Mouse (Mus musculus): ENCODE measurements around the gene Reep3.

Reep3 gene

GRCm38 (mm10) chr10:67053475-67053874, 43.3 kb downstream of the Reep3 start:
- DNase-seq (ENCODE audit: low read depth, low spot score), result no peak

GRCm38 (mm10) chr10:67052429-67052828, 44.3 kb downstream of the Reep3 start:
- DNase-seq (ENCODE audit: low read depth, low spot score), result peak; percentile 55

DNA sequence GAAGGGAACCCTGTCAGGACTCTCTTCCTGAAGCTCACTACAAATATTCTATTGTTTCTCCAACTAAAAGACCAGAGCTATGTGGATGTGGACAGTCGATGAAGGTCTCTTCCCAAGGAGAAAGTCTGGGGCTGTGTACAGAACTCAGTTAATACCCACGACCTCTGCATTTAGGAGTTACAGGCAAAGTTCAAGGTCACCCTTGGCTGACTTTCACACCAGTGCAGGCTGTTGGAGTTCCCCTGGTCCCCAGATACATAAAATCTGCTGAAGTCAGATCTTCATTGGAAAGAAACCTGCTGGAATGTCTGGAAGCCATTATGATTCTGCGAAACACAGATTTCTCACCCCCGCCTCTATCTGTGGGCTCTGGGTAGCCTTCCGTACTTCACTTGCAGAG, 45.3 kb downstream of the Reep3 start:
- no peak for DNase-seq (ENCODE audit: low read depth, low spot score)

DNA sequence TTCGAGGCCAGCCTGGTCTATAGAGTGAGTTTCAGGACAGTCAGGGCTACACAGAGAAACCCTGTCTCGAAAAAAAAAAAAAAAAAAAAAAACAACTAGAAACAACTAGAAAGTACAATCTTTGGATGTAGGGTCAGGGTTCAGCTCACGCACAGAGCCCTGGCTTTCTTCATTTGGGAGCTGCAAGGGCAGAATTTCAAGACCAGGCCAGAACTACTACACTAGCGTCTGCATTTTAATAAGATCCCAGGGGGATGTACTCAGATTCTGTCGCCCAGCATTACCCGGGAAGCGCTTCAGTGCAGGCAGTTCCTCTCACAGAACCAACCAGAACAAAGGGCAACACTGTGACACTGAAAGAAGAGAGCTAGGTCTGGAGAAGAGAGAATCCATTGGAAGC, 46.0 kb downstream of the Reep3 start:
- no peak for DNase-seq (ENCODE audit: low read depth, low spot score)

GRCm38 (mm10) chr10:67049621-67050020, 47.1 kb downstream of the Reep3 start:
- DNase-seq (ENCODE audit: low read depth, low spot score), result no peak

- DNase-seq (ENCODE audit: low read depth, low spot score), result peak; percentile 42
Observed at GRCm38 (mm10) chr10:67048871-67049615, 47.7 kb downstream of the Reep3 start.

DNA sequence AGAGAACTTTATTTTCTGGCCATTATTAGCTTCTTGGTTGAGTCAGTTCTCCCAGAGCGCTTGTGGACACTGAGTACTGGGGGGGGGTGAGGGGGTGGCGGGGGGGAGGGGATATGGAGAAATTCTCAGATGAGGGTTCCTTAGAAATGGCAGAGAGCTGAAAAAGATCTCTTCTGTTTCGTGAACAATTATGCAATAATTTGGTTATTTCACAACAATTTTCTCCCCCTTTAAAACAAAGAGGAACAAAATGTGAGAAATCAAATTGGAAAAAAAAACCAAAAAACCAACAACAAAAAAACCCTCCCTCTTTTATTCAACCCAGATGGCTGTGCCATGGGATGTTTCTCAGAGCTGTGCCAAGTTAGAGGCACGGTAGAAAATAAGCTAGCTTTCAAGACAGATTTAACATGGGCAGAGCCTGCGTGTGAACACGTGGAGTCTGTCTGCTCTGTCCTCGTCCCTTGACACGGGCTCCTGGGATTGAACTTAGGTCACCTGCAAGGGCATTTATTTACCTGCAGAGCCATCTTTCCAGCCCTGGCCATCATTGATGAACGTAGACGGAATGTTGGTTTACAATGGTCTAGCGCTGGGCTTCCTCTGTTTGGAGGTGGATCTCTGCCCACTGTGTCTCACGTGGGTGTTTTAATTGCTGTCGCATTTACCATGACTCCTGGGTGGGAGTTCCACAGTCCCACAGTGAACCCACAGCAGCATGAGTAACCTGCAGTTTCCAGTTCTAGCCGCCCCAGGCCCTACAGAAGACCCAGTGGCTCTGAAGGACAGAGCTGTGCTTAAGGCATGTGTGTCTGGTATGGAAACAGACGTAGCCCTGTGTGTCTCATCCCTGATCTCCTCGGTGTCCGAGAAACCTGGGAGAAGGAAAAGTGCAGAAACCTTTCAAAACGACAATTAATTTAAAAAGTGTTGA, 48.8 kb downstream of the Reep3 start:
- no peak for DNase-seq (ENCODE audit: low read depth, low spot score)

GRCm38 (mm10) chr10:67045192-67045899, 51.4 kb downstream of the Reep3 start:
- DNase-seq (ENCODE audit: low read depth, low spot score), result no peak

GRCm38 (mm10) chr10:67044346-67044745, 52.4 kb downstream of the Reep3 start:
- DNase-seq (ENCODE audit: low read depth, low spot score), result no peak

- no peak for DNase-seq (ENCODE audit: low read depth, low spot score)
Observed at GRCm38 (mm10) chr10:67043236-67043635, 53.5 kb downstream of the Reep3 start.

DNA sequence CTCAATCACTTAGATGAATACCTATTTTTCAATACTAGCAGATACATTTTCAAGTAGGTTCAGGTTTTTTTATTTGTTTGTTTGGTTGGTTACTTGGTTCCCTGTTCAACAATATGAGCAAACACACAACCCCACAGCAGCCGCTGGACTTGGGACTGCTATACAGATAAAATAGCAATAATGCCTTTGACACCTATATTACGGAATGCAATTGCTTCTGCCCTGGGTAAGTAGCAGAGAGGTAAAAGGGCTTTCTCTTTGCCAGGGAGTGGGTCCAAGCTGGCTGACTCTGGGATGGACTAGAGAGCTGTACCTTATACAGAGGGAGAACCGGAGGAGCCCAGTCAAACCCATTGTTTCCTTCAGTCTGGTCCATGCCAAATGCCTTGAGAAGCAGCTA, 56.3 kb downstream of the Reep3 start:
- DNase-seq (ENCODE audit: low read depth, low spot score), result no peak

DNA sequence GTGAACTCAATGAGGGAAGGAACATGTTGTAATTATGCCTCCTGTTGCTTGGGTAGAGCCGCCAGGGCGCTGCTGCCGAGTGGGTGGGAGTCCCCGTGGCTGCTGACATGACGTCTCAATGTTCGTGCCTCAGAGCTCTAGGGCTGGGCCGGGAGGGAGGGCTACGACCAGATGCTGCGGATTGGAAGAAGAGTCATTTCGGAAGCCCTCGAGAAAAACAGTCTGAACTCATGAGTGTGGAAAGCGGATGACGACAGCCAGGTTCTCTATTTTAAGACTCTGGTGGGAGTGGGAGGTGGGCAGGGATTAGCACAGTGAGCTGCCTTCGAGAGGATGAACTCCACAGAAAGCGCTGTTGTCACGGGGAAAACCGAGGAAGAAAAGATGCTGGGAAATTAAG, 57.7 kb downstream of the Reep3 start:
- no peak for DNase-seq (ENCODE audit: low read depth, low spot score)

DNA sequence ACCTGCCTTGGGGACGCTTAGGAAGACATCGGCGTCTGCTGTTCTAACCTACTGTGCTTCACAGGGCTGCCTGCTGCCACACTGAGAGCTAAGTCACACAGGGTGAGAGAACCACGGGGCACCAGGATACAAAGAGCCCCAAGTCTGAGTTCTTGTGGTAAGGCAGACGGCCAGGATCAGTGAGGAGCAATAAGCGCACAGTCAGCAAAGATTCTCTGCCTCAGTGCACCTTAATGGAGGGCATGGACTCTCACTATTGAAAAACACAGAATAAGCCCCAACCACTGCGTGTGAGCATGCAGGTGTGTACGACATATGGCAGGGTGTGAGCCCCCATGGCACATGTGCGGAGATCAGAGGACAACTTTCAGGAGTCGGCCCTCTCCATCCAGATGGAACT, 60.2 kb downstream of the Reep3 start:
- no peak for DNase-seq (ENCODE audit: low read depth, low spot score)

DNA sequence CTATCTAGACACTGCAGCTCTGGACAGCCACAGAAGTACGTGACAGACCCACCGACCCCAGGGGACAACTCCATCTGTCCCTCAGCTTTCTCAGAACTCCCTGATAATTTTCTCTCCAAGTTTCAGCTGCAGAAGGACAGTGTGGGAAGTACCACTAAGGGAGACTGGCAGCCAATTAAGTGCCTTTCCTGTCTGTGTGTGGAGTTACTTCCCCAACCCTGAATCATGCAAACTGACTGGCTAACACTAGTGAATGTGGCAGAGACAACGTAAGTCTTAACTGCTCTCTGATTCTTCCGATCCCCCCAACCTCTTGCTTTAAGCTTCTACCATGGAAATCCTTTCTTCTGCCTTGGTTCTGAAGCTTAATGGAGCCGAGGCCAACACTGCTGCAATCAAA, 60.6 kb downstream of the Reep3 start:
- DNase-seq (ENCODE audit: low read depth, low spot score), result no peak

DNA sequence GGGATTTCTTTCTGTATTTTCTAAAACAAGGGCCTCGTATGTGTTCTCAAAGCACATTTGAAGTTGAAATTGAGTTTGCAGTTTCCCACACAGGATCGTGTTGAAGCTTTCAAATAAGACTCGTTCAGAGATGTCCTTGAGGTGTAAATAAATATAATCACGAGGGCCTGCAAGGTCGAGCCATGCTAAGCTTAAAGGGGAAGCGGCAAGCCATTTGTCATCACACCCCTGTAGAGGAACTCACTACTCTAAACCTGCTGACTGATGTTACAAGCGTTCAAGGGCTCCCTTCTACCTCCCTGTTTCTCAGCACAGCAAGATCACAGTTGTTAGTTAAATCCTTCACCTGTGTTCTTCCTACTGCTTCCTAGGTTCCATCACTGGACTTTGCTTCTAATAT, 65.6 kb downstream of the Reep3 start:
- DNase-seq (ENCODE audit: low read depth, low spot score), result no peak

- no peak for DNase-seq (ENCODE audit: low read depth, low spot score)
Observed at GRCm38 (mm10) chr10:67029297-67029696, 67.4 kb downstream of the Reep3 start.

GRCm38 (mm10) chr10:67026375-67026774, 70.4 kb downstream of the Reep3 start:
- no peak for DNase-seq (ENCODE audit: low read depth, low spot score)

- DNase-seq (ENCODE audit: low read depth, low spot score), result peak; percentile 26
Observed at GRCm38 (mm10) chr10:67025573-67026236, 71.0 kb downstream of the Reep3 start.

- no peak for DNase-seq (ENCODE audit: low read depth, low spot score)
Observed at GRCm38 (mm10) chr10:67024391-67024790, 72.4 kb downstream of the Reep3 start.

- no peak for DNase-seq (ENCODE audit: low read depth, low spot score)
Observed at GRCm38 (mm10) chr10:67023092-67023491, 73.7 kb downstream of the Reep3 start.

DNA sequence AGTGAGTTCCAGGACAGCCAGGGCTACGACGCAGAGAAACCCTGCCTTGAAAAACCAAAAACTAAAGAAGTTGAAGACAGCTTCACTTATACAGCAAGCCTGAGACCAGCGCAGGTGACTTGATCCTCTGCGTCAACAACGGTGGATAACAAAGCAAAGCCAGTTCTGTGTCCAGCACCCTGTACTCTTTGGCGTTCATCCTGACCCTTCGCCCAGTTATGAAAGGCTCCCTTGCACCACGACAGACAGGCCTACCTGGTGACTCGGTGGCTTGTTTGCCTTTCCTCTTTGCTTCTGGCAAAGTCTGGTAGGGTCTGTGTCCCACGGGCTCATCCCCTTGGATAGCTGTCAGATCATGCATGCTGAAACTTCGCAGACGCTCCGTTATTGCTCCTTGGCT, 75.3 kb downstream of the Reep3 start:
- no peak for DNase-seq (ENCODE audit: low read depth, low spot score)

GRCm38 (mm10) chr10:67018875-67019274, 77.9 kb downstream of the Reep3 start:
- no peak for DNase-seq (ENCODE audit: low read depth, low spot score)

Measured in CD4-positive, CD25-positive, alpha-beta regulatory T cell, adult 2 months (primary cell).